Mouse (Mus musculus): Measurements from ENCODE around the gene Pou2f2.

The Pou2f2 gene

GRCm38 (mm10) chr7:25179606-25180161, at the start of gene Pou2f2:
Gene Pou2f2 (minus strand): TSS chr7:25179726.
- in situ Hi-C loops (cut with MboI; ENCODE audit: unreplicated experiment in 2 of 2) = loop anchor here (5.0 to 10.0 kb wide), 3 partner anchors 47 to 95 kb away; no protein-coding TSS in a partner anchor

- in situ Hi-C loops (cut with MboI; ENCODE audit: unreplicated experiment in 2 of 2) = no loop called here
Observed at GRCm38 (mm10) chr7:25227523-25228300, 48.2 kb upstream of the Pou2f2 start.

- in situ Hi-C loops (cut with MboI; ENCODE audit: unreplicated experiment in 2 of 2) = no loop called here
Observed at GRCm38 (mm10) chr7:25222275-25222967, 42.9 kb upstream of the Pou2f2 start.

- in situ Hi-C loops (cut with MboI; ENCODE audit: unreplicated experiment in 2 of 2) = no loop called here
Observed at GRCm38 (mm10) chr7:25221102-25221883, 41.8 kb upstream of the Pou2f2 start, which contains the start of gene Zfp526. Gene Zfp526 (plus strand): TSS chr7:25221425.

DNA sequence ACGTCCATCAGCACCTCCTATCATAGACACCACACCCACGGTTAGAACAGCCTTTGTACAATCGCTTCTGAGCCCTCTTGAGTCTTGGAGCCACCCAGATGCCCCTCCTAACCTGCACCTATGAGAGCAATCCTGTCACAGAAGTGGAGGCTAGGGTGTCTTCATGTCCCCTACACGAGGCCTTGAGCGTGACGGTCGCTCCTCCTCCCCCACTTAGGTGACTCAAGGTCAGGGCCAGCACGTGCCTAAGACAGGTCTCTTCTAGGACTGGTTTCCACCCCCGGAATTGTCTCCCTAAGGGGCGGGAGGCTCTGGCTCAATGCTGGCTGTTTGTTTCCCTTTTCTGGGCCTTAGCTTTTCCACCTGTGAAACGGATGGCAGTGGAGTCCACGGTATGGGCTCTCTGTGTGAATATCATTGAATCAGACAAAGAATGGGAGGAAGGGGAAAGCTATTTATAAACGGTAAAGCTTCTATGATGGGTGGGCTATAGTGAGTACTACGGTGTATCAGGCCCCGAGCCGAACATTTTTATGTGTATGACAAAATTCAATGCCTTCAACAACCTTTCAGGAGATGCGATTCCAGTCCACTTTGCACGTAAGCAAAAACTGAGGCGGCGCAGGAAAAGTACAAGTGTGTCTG, 41.1 kb upstream of the Pou2f2 start, which contains the start of gene Dedd2:
TSS of gene Dedd2 (minus strand) at position 159 of the 645 bp plus-strand sequence.
- in situ Hi-C loops (cut with MboI; ENCODE audit: unreplicated experiment in 2 of 2) = no loop called here

DNA sequence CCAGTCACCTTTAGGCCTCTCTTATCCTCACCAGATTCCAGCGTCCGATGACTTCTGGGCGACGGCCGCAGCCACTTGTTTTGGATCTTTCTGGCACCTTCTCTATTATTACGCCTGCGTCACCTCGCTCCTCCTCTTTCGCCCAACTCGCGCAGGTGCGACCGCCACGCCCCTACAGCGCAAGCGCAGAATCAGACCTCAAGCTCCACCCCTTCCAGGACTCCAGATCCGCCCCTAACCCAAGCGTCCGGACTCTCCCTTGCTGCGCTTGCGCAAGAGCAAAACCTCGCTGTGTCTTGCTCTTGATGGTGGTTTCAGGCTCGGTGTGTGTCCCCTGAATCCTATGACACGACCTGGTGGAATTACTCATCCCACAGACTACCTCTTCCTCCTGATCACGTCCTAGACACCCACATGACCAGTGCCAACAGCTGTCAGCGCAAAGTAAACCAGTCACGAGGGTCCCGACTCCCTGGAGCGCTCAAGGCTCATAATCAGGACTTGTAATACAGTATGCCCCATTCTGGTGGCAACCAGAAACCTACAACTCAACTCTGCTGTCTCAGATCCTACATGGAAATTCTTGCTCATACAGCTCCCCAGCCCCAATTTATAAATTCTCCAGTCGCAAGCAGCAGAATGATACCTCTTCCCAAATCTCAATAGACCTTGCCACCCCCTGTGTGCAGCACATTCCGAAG, 40.4 kb upstream of the Pou2f2 start:
- in situ Hi-C loops (cut with MboI; ENCODE audit: unreplicated experiment in 2 of 2) = no loop called here

GRCm38 (mm10) chr7:25219416-25219750, 39.9 kb upstream of the Pou2f2 start:
- in situ Hi-C loops (cut with MboI; ENCODE audit: unreplicated experiment in 2 of 2) = no loop called here

GRCm38 (mm10) chr7:25218705-25219415, 39.3 kb upstream of the Pou2f2 start:
- in situ Hi-C loops (cut with MboI; ENCODE audit: unreplicated experiment in 2 of 2) = no loop called here

DNA sequence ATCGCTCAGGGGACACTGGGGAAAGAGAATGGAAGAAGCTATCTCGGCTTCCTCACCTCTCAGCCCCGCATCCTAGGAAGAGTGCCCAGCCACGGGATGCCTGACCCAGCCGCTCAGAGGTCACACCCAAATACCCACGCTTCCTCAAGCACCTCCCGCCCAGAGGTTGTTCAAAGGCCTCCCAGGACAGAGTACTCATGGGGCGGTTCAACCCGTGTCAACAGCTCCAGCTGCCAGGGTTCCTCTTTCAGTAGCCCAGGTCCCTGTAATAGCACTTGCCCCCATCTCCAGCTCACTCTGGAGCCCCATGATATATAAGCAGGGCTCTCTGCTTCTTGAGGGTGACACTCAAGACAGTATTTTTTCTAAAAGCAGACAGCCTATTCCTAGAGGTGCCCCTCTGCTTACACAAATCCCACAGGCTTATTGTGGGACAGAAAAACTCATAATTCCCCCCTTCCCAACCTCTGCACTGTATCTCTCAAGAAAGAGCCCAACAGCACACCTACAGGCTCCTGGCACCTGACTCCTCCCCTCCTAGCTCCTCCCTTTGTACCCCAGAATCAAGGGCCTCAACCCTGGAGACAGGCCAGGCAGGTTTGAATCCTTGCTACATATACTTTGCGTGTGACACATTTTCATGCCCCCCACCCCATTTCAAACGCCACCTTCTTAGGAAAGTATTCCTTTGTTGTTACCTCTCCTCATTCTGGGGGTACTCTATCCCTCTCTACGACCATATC, 38.3 kb upstream of the Pou2f2 start:
- in situ Hi-C loops (cut with MboI; ENCODE audit: unreplicated experiment in 2 of 2) = no loop called here

- in situ Hi-C loops (cut with MboI; ENCODE audit: unreplicated experiment in 2 of 2) = no loop called here
Observed at GRCm38 (mm10) chr7:25214172-25214571, 34.6 kb upstream of the Pou2f2 start.

GRCm38 (mm10) chr7:25213099-25213498, 33.6 kb upstream of the Pou2f2 start:
- in situ Hi-C loops (cut with MboI; ENCODE audit: unreplicated experiment in 2 of 2) = no loop called here

DNA sequence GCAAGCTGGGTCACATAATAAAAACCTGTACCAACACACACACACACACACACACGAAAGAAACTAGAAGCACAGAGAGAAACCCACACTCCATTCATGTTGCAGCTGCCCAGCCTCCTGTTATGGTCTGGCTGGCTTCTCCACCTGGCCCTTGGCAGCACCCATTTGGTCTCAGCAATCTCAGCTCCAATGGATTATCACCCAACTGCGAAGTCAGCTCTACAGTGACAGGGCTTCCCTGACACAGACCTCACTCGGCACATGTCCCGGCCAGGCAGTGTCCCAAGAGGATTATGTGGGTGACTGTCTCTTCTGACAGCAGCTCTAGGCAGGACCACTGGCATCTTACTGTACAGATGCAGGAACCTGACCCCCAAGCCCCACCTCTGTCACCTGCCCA, 31.0 kb upstream of the Pou2f2 start:
- in situ Hi-C loops (cut with MboI; ENCODE audit: unreplicated experiment in 2 of 2) = no loop called here

DNA sequence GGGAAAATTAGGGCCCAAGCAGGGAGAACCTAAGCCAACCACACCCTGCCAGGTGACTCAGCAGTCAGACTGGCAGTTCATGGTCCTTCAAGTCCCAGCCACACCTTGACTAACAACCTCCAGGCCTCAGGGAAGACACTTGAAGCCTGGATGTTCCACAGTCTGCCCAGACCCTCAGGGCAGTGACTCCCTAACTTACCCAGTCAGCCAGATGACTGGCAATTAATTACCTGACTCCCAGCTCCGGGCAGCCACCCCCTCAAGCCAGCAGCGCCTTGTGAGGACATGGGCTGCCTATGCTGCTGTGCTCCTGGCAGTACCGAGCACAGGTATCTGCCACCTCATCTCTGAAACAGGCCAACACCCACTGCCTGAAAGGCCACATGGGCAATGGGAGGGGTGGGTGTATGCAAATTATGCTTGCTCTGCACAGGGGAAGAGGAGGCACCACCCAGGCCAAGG, 29.7 kb upstream of the Pou2f2 start:
- in situ Hi-C loops (cut with MboI; ENCODE audit: unreplicated experiment in 2 of 2) = no loop called here

DNA sequence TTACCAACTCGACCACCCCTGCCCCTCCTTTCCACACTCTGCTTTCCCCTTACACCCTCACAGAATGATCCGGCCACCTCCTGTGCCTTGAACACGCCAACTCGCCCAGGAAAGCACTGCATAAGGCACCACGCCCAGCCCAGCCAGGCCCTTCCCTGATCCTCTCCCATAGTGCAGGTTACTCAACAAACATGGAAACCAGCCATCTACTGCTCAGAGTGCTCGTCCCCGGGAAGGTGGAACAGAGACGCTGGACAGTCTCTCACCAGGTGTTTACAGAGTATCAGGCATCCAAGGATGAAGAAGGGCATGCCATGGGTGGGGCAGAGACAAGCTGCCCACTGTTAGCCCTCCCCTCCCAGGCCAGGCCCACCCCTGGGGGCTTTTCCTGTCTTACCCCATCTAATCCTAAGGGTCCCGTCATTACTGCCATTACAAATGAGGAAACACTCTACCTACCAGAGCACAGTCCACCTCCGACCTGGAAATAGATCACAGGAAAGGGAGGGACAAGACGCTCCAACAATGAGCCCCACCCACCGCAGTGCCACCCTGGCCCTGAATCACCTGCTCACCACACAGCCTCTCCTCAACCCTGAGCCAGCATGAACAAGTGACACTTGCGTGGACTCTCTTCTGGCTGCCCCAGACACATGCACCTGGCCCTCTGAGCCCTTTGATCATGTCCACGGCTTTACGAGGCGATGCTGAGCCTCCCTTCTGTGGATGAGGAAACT, 26.7 kb upstream of the Pou2f2 start:
- in situ Hi-C loops (cut with MboI; ENCODE audit: unreplicated experiment in 2 of 2) = no loop called here

DNA sequence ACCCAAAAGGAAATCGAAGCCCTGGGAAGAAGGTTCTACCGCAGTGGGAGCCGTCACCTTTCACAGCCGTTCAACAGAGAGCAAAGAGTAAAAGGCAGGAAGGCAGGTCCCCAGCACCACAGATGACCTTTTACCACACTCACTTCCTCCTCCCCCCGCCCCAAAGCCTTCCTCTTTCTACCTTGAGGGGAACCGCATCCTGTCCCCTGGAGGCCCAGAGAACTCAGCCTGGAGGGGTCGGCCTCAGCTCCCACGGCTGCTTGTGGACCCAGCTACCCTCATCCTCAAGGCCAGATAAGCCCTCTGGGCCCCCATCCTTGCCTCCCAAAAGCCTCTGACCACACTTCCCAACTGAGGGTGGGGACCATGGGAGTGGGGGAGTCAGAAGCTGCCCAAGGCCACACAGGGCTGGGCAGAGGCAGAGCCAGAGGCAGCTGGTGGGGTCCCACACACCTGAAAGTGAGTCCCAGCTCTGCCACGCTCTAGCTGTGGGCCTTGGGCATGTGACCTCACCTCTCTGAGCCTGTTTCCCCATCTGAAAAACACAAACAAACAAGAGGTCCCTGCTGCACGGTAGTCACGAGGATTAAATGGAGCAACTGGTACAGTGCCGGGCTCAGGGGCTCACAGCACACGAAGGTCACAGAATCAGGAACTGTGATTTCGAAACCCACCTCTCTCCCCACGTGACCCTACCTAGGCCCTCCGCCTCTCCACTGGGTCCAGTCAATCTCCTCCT, 26.0 kb upstream of the Pou2f2 start:
- in situ Hi-C loops (cut with MboI; ENCODE audit: unreplicated experiment in 2 of 2) = no loop called here

GRCm38 (mm10) chr7:25203624-25204023, 24.1 kb upstream of the Pou2f2 start:
- in situ Hi-C loops (cut with MboI; ENCODE audit: unreplicated experiment in 2 of 2) = no loop called here

DNA sequence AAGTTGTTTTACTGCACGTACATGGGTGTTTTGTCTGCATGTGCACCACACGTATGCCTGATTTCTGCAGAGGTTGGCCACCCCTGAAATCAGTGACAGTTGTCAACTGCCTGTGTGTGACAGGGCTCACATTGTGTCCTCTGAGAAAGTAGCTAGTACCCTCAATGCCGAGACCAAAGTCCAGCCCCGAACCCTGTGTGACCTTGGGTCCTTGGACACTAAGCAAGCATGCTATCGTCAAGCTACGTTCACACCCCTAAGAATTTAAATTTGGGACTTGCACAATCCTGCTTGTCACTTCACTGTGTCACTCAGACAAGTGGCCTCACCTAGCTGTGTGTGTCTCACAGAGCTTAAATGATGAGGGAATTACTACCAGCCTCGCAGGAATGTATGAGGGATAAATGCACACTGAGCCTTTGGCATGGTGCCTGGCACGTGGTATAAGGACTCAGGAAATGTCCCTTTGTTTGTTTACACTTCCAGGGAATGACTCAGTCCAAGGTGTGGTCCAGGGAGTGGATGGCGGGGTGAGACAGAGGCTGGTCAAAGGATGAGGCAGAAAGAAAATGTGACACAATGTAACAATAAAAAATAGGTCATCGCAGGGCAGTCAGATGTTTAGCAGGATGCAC, 18.0 kb upstream of the Pou2f2 start:
- in situ Hi-C loops (cut with MboI; ENCODE audit: unreplicated experiment in 2 of 2) = no loop called here
